Mouse (Mus musculus): ENCODE results near the gene Arfgef2. TPM values are rescaled to one million over a fixed set of nuclear protein-coding genes. Genes with fewer than 3 reads are reported as not detected.
A peak's percentile ranks its signal among the peaks of the same experiment; 100 is the strongest.

The Arfgef2 gene
- total and polyA plus RNA-seq, 3 experiments = 12.5 to 50.4 (median 45.4) TPM

DNA sequence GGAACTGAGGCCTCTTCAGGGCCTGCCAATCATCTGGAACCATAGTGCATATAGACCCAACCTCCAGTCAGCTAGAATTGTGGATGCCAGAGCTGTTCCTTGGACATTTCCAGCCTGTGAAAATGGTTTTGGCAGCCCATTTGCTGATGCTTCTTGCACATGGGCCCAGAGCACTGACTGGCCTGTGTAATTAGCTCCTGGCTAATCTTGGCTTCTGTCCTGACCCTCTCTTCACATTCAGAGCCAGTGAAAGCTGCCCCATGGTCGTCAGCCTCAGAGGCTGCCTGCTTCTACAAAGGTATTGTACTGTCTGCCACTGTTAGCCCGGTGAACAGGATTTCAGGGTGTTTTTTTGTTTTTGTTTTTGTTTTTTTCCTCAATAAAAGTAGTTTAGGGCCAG is 17.5 kb downstream of the Arfgef2 start:
- DNase-seq = no peak
- peaks cover 9% of the 10 kb centered on the region for H3K79me2 ChIP-seq (replicated peaks; ENCODE audit: control insufficient read depth, insufficient read depth, low read length)
- 72% methylated on average over 2 of the region's 2 CpGs for WGBS
- TF ChIP-seq CTCF (IDR thresholded peaks at IDR 0.05) (no peak), EP300 (IDR thresholded peaks at IDR 0.05; ENCODE audit: insufficient read depth, low read depth, low read length) (no peak), POLR2A (IDR thresholded peaks at IDR 0.05; ENCODE audit: insufficient read depth, low read depth, low read length) (no peak)
- intact Hi-C loops (cut with DNase I) = no loop called here
- no peaks in the 10 kb centered on the region for H3K27me3 ChIP-seq (ENCODE audit: control insufficient read depth, insufficient read depth, low read length)
- H3K36me3 ChIP-seq (ENCODE audit: control insufficient read depth, insufficient read depth, low read length) = no peaks in the 10 kb centered on the region
- H3K4me1 ChIP-seq (ENCODE audit: control insufficient read depth, insufficient read depth, low read length) = peaks cover 23% of the 10 kb centered on the region
- no peak overlapping the region for H3K4me3 ChIP-seq
- H3K27ac ChIP-seq = no peak overlapping the region
- H3K9ac ChIP-seq (ENCODE audit: low read depth, low read length) = no peak overlapping the region

DNA sequence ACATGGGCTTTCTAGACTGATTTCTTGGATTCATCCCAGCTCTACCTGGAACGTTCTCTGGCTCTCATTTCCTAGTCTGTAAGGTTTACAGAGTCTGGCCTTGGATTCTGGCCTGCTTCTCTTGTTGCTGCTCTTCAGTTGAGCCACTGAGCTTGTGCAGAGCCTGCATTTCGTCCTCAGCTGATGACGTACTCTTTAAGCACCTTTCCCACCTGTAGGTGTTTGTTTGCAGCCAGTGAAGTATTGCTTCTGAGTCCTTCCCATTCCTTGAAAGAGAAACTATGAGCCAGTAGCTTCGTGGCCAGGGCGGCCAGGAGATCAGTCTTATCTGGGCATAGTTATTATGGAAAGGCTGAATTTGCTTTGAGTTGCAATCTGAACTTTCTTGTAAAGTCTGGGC is 19.0 kb downstream of the Arfgef2 start:
- Histone ChIP-seq H3K27me3 (ENCODE audit: control insufficient read depth, insufficient read depth, low read length) (no peaks in the 10 kb centered on the region), H3K4me1 (ENCODE audit: control insufficient read depth, insufficient read depth, low read length) (peaks cover 23% of the 10 kb centered on the region), H3K79me2 (replicated peaks; ENCODE audit: control insufficient read depth, insufficient read depth, low read length) (peaks cover 9% of the 10 kb centered on the region), H3K4me3 (no peak overlapping the region), H3K36me3 (ENCODE audit: control insufficient read depth, insufficient read depth, low read length) (no peaks in the 10 kb centered on the region), H3K27ac (no peak overlapping the region), H3K9ac (ENCODE audit: low read depth, low read length) (no peak overlapping the region)
- TF ChIP-seq POLR2A (IDR thresholded peaks at IDR 0.05; ENCODE audit: insufficient read depth, low read depth, low read length) (no peak), CTCF (IDR thresholded peaks at IDR 0.05) (no peak), EP300 (IDR thresholded peaks at IDR 0.05; ENCODE audit: insufficient read depth, low read depth, low read length) (no peak)
- intact Hi-C loops (cut with DNase I) = no loop called here
- no peak for DNase-seq
- 71% methylated on average over 5 of the region's 5 CpGs for WGBS

DNA sequence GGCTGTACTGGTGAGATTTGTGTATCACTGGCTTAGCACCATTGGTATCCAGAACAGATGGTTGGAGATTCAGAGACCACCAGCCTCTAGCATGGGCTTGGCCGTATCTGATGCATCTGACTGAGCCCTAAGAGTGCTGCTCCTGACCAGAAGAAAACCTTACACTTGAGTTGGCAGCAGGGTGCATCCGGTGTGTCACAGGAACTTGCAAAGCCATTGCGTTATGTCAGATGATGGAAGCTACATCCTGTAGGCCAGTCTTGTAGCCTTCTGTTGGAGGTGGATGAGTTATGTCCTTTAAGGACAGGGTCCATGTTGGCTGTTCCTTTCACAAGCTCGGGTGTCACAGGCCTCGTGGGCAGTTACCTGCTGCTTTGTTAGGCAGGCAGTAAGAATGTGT is 19.6 kb downstream of the Arfgef2 start:
- WGBS = 88% methylated on average over 5 of the region's 5 CpGs
- TF ChIP-seq POLR2A (IDR thresholded peaks at IDR 0.05; ENCODE audit: insufficient read depth, low read depth, low read length) (no peak), EP300 (IDR thresholded peaks at IDR 0.05; ENCODE audit: insufficient read depth, low read depth, low read length) (no peak), CTCF (IDR thresholded peaks at IDR 0.05) (no peak)
- no peak overlapping the region for H3K9ac ChIP-seq (ENCODE audit: low read depth, low read length)
- intact Hi-C loops (cut with DNase I) = no loop called here
- peaks cover 21% of the 10 kb centered on the region for H3K4me1 ChIP-seq (ENCODE audit: control insufficient read depth, insufficient read depth, low read length)
- no peak for DNase-seq
- no peak overlapping the region for H3K4me3 ChIP-seq
- H3K79me2 ChIP-seq (replicated peaks; ENCODE audit: control insufficient read depth, insufficient read depth, low read length) = peaks cover 8% of the 10 kb centered on the region
- H3K27me3 ChIP-seq (ENCODE audit: control insufficient read depth, insufficient read depth, low read length) = no peaks in the 10 kb centered on the region
- no peaks in the 10 kb centered on the region for H3K36me3 ChIP-seq (ENCODE audit: control insufficient read depth, insufficient read depth, low read length)
- H3K27ac ChIP-seq = peak overlapping the region; percentile 42; the same call in 1 of the 2 replicates

- WGBS = 72% methylated on average over 8 of the region's 8 CpGs
- intact Hi-C loops (cut with DNase I) = no loop called here
- Histone ChIP-seq H3K4me1 (ENCODE audit: control insufficient read depth, insufficient read depth, low read length) (peaks cover 13% of the 10 kb centered on the region), H3K4me3 (no peak overlapping the region), H3K36me3 (ENCODE audit: control insufficient read depth, insufficient read depth, low read length) (no peaks in the 10 kb centered on the region), H3K9ac (ENCODE audit: low read depth, low read length) (no peak overlapping the region), H3K27me3 (ENCODE audit: control insufficient read depth, insufficient read depth, low read length) (no peaks in the 10 kb centered on the region), H3K79me2 (replicated peaks; ENCODE audit: control insufficient read depth, insufficient read depth, low read length) (peaks cover 8% of the 10 kb centered on the region), H3K27ac (no peak overlapping the region)
- DNase-seq = peak in 1 of 2 experiments; percentile 18
- TF ChIP-seq EP300 (IDR thresholded peaks at IDR 0.05; ENCODE audit: insufficient read depth, low read depth, low read length) (no peak), POLR2A (IDR thresholded peaks at IDR 0.05; ENCODE audit: insufficient read depth, low read depth, low read length) (no peak), CTCF (IDR thresholded peaks at IDR 0.05) (no peak)
These were observed 21.3 kb downstream of the Arfgef2 start for GRCm38 (mm10) chr2:166826491-166827224.

GRCm38 (mm10) chr2:166828306-166828705 is 22.9 kb downstream of the Arfgef2 start:
- Histone ChIP-seq H3K4me3 (no peak overlapping the region), H3K27me3 (ENCODE audit: control insufficient read depth, insufficient read depth, low read length) (no peaks in the 10 kb centered on the region), H3K79me2 (replicated peaks; ENCODE audit: control insufficient read depth, insufficient read depth, low read length) (peaks cover 5% of the 10 kb centered on the region; the same call in 1 of the 2 replicates), H3K27ac (no peak overlapping the region), H3K9ac (ENCODE audit: low read depth, low read length) (no peak overlapping the region), H3K4me1 (ENCODE audit: control insufficient read depth, insufficient read depth, low read length) (peaks cover 5% of the 10 kb centered on the region), H3K36me3 (ENCODE audit: control insufficient read depth, insufficient read depth, low read length) (no peaks in the 10 kb centered on the region)
- 87% methylated on average over 12 of the region's 12 CpGs for WGBS
- no peak for TF ChIP-seq CTCF (IDR thresholded peaks at IDR 0.05)
- TF ChIP-seq POLR2A (IDR thresholded peaks at IDR 0.05; ENCODE audit: insufficient read depth, low read depth, low read length) = no peak
- no peak for TF ChIP-seq EP300 (IDR thresholded peaks at IDR 0.05; ENCODE audit: insufficient read depth, low read depth, low read length)
- intact Hi-C loops (cut with DNase I) = no loop called here
- no peak for DNase-seq

DNA sequence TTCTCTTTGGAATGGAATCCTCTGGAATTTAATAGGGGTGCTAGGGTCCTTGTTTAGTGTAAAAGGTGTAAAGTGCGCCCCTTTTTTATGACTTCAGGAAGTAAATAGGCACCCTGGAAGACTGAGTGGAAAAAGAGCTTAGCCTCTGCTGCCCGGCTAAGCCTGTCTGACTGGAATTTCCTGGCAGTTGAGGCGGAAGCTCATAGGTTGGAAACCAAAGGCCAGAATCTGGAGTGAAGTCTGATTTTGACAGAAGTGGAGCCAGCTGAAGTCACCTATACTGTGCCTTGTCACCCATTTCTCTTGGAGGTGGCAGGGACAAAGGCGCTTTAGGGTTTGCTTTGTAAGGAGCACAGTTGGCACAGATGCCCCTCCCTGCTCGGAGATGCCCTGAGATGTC is 25.0 kb downstream of the Arfgef2 start:
- no peak overlapping the region for H3K9ac ChIP-seq (ENCODE audit: low read depth, low read length)
- H3K4me3 ChIP-seq = no peak overlapping the region
- no peak for DNase-seq
- intact Hi-C loops (cut with DNase I) = no loop called here
- TF ChIP-seq CTCF (IDR thresholded peaks at IDR 0.05) (no peak), POLR2A (IDR thresholded peaks at IDR 0.05; ENCODE audit: insufficient read depth, low read depth, low read length) (no peak), EP300 (IDR thresholded peaks at IDR 0.05; ENCODE audit: insufficient read depth, low read depth, low read length) (no peak)
- H3K79me2 ChIP-seq (replicated peaks; ENCODE audit: control insufficient read depth, insufficient read depth, low read length) = 0 out of 2 replicates have a peak, but pooled peaks cover 3% of the 10 kb centered on the region
- peaks cover 3% of the 10 kb centered on the region; the same call in 1 of the 2 replicates for H3K4me1 ChIP-seq (ENCODE audit: control insufficient read depth, insufficient read depth, low read length)
- no peaks in the 10 kb centered on the region for H3K27me3 ChIP-seq (ENCODE audit: control insufficient read depth, insufficient read depth, low read length)
- 82% methylated on average over 5 of the region's 5 CpGs for WGBS
- no peak overlapping the region for H3K27ac ChIP-seq
- no peaks in the 10 kb centered on the region for H3K36me3 ChIP-seq (ENCODE audit: control insufficient read depth, insufficient read depth, low read length)

Measured in heart, adult 2 months (tissue).